Mouse (Mus musculus) liver, adult (tissue): Measurements from ENCODE around the gene Gm49322.

Experiments
- GATA4 ChIP-seq: IDR thresholded peaks from 2 replicates; pipeline ENCODE4 v1.6.1; 2014; ENCODE audit warnings: mild to moderate bottlenecking, low read length; ENCODE audit not compliant: insufficient replicate concordance

The Gm49322 gene

DNA sequence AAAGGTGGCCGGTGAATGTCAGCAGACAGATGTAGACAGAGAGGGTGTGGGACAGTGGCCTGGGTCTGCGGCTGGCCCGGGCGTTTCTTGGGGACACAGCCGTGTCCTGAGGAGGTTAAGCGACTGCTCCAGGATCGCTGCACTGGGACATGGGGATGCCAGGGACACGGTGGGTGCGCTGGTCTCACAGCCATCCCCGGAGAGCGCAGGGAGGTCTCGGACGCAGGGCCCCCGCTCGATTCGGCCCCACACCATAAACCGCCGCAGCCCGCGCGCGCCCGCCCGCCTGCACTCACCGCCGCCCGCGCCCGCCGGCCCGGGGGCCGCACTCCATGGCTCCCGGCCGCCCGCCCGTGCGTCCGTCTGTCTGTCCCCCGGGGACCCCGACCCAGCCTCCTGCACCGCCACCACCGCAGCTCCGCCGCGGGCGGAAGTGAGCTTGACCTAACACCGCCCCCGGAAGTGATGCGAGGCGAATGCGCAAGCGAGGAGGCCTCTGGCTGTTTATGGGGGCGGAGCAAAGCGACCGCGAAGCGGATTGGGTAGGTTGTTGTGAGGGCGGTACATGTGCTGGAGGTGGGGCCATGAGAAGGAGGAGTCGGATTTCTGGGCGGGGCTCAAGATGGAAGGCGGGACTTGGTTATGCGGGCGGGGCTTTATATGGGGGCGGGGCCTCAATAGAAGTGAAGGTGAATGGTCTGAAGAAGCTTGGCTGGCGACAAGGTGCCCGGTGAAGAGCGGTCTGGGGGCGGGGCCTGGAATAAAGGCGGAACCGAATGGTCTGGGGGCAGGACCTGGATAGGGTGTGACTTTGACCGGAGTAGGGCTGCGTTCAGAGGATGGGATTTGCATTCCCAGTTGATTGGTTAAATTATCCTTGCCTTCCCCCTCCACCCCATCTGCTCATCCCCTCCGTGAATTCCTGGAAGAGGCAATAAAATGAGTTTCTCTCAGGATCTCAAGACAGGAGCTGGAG, 15.7 kb upstream of the Gm49322 start, which contains the start of gene Abhd17a:
Gene Abhd17a, minus strand, starts transcription at position 463 of the 976 bp plus-strand sequence.
- no peak; the same call in 1 of the 2 replicates for TF ChIP-seq GATA4

DNA sequence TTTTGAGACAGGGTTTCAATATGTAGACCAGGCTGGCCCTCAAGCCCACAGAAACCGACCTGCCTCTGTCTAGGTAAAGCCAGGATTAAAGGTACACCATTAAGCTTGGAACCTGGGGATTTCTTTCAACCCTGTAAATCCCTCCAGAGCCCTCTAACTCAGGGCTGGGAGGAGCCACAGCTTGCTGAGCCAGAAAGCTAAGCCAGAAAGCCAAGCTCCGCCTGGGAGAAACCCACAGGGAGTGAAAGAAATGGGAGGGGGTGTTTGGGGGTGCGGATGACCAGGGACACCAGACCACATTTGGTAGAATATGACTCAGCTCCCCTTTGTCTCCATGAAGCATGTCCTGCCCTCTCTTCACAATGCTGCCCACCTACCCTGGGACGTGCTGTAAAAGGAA, 9.5 kb upstream of the Gm49322 start:
- TF ChIP-seq GATA4 = no peak

DNA sequence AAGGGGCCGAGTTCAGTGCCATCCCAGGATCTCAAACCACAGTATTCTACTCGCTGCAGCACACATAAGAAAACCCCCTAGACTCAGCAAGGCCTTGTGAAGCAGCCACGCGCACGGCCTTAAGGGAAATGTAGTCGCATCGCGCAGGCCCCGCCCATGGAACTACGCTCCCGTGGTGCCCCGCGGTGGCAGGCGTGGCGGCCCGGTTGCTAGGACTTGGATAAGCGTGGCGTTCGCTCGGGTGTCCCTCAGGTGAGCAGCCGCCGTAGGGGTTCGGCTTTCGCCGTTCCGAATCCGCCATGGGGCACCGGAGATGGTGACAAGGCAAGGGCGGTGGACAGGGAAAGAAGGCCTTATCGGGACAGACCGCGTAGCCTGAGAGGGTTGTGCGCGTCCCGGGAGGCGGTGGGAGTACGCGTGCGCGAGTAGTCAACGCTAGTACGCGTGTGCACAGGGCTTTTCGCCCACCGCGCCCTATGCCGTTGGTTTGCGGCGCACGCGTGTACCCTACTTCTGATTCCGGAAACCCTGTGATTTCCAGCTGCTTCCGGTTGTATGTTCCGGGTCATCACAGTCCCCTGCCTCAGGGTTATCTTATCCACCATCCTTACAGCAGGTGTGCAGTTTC, 3.0 kb upstream of the Gm49322 start, which contains the start of the genes Scamp4 and Adat3:
Gene Scamp4, plus strand, starts transcription at position 175 of the 628 bp plus-strand sequence.
Gene Adat3, plus strand, starts transcription at position 183 of the 628 bp plus-strand sequence.
- TF ChIP-seq GATA4 = peak; percentile 60; the same call in 1 of the 2 replicates

GRCm38 (mm10) chr10:80603364-80603763, 2.5 kb upstream of the Gm49322 start:
- no peak for TF ChIP-seq GATA4

DNA sequence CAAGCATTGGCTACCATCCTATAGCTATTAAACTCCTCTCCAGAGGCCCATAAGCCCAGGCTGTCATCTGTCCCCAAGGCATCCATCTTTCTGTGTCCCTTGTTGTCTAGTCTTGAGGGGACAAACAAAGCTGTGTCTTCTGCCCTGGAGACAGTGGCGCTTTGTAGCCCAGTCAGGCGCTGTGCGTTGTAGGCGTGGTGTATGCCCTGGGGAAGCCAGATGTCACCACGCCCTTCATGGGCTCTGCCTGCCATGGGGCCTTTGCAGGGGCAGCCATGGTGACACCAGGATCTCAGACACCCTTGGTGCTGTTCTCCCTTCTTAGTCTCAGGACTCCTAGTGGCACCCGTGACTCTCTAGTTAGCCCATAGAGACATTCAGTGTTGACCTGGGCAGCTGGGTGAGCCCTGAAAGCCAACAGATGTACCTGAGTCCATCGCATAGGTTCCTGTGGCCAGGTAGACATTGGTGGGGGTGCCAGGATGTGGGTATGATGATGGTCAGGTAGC, 1.8 kb upstream of the Gm49322 start:
- TF ChIP-seq GATA4 = no peak

DNA sequence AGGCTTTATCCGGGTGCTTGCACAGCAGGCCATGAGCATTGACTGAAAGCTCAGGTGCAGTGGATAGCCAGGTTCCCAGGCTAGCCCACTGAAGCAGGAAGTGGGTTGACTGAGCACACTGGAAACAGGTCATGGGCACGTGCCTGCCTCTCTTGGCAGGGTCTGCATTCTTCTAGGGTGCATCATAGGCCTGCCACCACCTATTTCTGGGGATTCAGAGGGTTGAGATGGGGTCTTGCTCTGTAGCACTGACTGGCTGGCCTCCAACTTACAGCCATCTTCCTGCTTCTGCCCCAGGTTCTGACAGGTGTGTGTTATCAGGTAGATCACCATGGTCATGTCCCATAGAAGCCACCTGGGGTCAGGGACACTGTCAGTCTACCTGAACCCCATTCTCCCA, 833 bp upstream of the Gm49322 start:
- TF ChIP-seq GATA4 = no peak

DNA sequence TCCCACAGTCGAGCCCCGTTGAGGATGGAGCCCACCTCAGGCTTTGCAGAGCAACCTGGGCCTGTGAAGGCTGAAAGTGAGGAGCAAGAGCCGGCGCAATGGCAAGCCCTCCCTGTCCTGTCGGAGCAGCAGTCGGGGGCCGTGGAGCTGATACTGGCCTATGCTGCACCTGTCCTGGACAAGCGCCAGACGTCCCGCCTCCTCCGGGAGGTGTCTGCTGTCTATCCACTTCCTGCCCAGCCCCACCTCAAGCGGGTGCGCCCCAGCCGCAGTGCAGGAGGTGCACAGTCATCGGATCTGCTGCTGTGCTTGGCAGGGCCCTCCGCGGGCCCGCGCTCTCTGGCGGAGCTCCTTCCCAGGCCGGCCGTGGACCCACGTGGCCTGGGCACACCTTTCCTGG, 485 bp downstream of the Gm49322 start:
- TF ChIP-seq GATA4 = no peak

DNA sequence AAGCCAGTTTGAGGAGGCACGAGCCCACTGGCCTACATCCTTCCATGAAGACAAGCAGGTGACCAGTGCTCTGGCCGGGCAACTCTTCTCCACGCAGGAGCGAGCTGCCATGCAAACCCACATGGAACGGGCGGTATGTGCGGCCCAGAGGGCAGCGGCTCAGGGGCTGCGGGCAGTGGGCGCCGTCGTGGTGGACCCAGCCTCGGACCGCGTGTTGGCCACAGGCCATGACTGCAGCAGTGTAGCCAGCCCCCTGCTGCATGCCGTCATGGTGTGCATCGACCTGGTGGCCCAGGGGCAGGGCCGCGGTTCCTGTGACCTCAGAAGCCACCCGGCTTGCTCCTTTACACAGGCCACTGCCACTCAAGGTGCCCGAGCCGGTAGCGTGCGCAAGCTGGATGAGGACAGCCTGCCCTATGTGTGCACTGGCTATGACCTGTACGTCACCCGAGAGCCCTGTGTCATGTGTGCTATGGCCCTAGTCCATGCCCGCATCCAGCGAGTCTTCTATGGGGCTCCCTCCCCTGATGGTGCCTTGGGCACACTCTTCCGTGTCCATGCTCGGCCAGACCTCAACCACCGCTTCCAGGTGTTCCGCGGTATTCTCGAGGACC, 1.0 kb downstream of the Gm49322 start:
- TF ChIP-seq GATA4 = no peak

DNA sequence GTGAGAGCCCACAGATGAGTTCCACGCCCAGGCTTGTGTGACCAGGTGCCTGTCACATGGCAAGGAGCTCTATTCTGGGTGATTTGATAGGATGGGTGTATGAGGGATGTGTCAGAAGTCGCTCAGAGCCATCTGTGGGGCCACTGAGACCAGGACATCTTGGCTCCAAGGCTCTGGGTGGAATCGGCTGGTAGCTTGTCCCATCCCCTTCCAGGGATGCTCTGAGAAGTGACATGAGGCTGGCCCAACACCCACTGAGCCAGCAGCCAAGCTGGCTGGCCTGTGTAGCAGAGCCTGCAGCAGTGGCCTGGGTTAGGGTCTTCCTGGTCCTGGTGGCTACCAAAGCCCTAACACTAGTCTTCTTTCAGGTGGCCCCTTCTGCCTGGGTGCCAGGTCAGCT, 2.6 kb downstream of the Gm49322 start:
- TF ChIP-seq GATA4 = no peak

- no peak for TF ChIP-seq GATA4
Measured at GRCm38 (mm10) chr10:80609269-80609924, 3.6 kb downstream of the Gm49322 start.

GRCm38 (mm10) chr10:80610116-80610785, 4.4 kb downstream of the Gm49322 start:
- TF ChIP-seq GATA4 = no peak

GRCm38 (mm10) chr10:80611024-80611423, 5.2 kb downstream of the Gm49322 start:
- no peak for TF ChIP-seq GATA4

- no peak for TF ChIP-seq GATA4
Measured at GRCm38 (mm10) chr10:80611905-80612304, 6.1 kb downstream of the Gm49322 start.

GRCm38 (mm10) chr10:80613821-80614220, 8.0 kb downstream of the Gm49322 start:
- TF ChIP-seq GATA4 = no peak

- TF ChIP-seq GATA4 = no peak
Measured at GRCm38 (mm10) chr10:80614351-80614750, 8.5 kb downstream of the Gm49322 start.

- peak; percentile 59; the same call in 1 of the 2 replicates for TF ChIP-seq GATA4
Measured at GRCm38 (mm10) chr10:80618181-80618580, 12.4 kb downstream of the Gm49322 start.
